Mouse (Mus musculus) limb, embryonic 11.5 days (tissue): Measurements from ENCODE around the gene Cfap99. TPM values are rescaled to one million over a fixed set of nuclear protein-coding genes. Genes with fewer than 3 reads are reported as not detected.

ENCODE experiments used
- ATAC-seq: fragments of 200-750 bp; cut with Nextera tagmentation; 2 replicates; pipeline ENCODE4 v1.8.0; 2017; ENCODE audit warnings: low read depth; ENCODE audit not compliant: insufficient number of reproducible peaks, low FRiP score, low TSS enrichment
- DNase-seq: peaks from one replicate; pipeline ENCODE4 v3.0.0-alpha.2; 2015; ENCODE audit warnings: low spot score
- H3K27ac ChIP-seq: fragments of 300-500 bp; sonication (generic); replicated peaks from 2 replicates; pipeline ENCODE4 v1.5.1; 2014; ENCODE audit warnings: low read depth, mild to moderate bottlenecking, low read length
- H3K27me3 ChIP-seq: fragments of 300-500 bp; sonication (generic); 2 replicates; pipeline ENCODE4 v1.6.1; 2014; ENCODE audit warnings: mild to moderate bottlenecking, low read length, mixed read lengths; ENCODE audit not compliant: control insufficient read depth, insufficient read depth
- H3K36me3 ChIP-seq: fragments of 300-500 bp; sonication (generic); 2 replicates; pipeline ENCODE4 v1.6.1; 2014; ENCODE audit warnings: mild to moderate bottlenecking, low read length, moderate library complexity, mixed read lengths; ENCODE audit not compliant: control insufficient read depth, insufficient read depth
- H3K4me1 ChIP-seq: fragments of 300-500 bp; sonication (generic); 2 replicates; pipeline ENCODE4 v1.6.1; 2014; ENCODE audit warnings: low read length, mixed read lengths; ENCODE audit not compliant: control insufficient read depth, insufficient read depth
- H3K4me2 ChIP-seq: fragments of 300-500 bp; sonication (generic); 2 replicates; pipeline ENCODE4 v1.6.1; 2014; ENCODE audit warnings: low read depth, mild to moderate bottlenecking, moderate library complexity; ENCODE audit not compliant: severe bottlenecking
- H3K4me3 ChIP-seq: fragments of 300-500 bp; sonication (generic); 2 replicates; pipeline ENCODE4 v1.5.1; 2014; ENCODE audit warnings: low read depth, low read length
- H3K9ac ChIP-seq: fragments of 300-500 bp; sonication (generic); 2 replicates; pipeline ENCODE4 v1.6.1; 2014; ENCODE audit warnings: mild to moderate bottlenecking, low read length
- H3K9me3 ChIP-seq: fragments of 300-500 bp; sonication (generic); 2 replicates; pipeline ENCODE4 v1.6.1; 2016; ENCODE audit warnings: low read length; ENCODE audit not compliant: control insufficient read depth
- WGBS: fragments of 180-500 bp; shearing (Covaris S2); extraction: QIAGEN DNeasy Blood & Tissue Kit; methylation state at CpG from one replicate; pipeline ENCODE4 v1.1.7; 2014; 5-methylcytosine and 5-hydroxymethylcytosine counted together
- polyA plus RNA-seq: library from polyadenylated mRNA; unstranded; fragments of >200 nt; fragmentation: Nextera tagmentation; extraction: Ambion mirVana; gene quantifications from 2 replicates; pipeline ENCODE4 v1.2.1, GENCODE M21; 2014

Cfap99 gene
- polyA plus RNA-seq, 1 experiment from 2014 or later, result not detected

DNA sequence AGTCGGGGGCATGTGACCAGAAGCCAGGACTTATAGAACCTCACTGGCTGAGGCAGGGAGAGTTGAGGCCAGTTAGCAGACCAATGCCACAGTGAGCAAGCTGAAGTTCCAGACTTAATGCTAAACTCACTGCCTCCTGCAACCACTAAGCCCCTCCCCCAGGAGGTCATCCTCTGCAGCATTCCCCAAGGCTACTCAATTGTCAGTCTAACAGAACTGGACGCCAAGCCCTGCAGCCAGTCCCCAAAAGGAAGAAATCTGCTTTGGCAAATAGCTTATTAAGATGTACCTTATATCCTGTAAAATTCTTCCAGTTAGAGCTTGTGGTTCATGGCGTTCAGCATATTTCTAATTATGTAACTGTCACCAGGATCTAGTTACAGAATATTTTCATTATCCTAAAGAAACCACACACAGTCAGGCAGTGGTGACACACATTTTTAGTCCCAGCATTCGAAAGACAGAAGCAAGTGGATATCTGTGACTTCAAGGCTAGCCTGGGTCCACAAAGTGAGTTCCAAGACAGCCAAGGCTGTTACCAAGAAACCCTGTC is 35.4 kb upstream of the Cfap99 start:
- 65% methylated on average over 4 of the region's 4 CpGs for WGBS
- Histone ChIP-seq H3K4me2 (no peak overlapping the region), H3K4me3 (no peak overlapping the region), H3K27ac (no peak overlapping the region), H3K36me3 (no peaks in the 10 kb centered on the region), H3K27me3 (no peaks in the 10 kb centered on the region), H3K9ac (no peak overlapping the region), H3K9me3 (no peaks in the 10 kb centered on the region), H3K4me1 (peaks cover 2% of the 10 kb centered on the region; the same call in 1 of the 2 replicates)
- ATAC-seq (no peak), DNase-seq (no peak)

DNA sequence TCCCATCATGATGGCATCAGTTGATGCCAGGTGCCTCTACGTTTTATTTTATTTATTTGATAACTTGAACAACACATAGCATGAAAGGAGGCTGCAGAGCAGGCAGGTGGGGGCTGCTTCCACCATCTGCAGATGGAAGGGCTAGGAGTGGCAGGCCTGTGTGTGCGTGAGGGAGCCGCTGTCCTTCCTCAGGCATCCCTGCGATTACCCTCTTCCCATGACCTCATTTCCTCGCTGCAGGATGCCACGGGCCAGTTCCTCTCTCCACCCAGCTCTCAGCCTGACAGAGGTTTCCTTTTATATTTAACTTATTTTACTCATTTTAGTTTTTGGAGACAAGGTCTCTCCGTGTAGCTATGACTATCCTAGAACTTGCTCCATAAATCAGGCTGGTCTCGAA is 34.1 kb upstream of the Cfap99 start:
- Histone ChIP-seq H3K4me2 (no peak overlapping the region), H3K9ac (no peak overlapping the region), H3K4me1 (peaks cover 2% of the 10 kb centered on the region; the same call in 1 of the 2 replicates), H3K27me3 (no peaks in the 10 kb centered on the region), H3K9me3 (no peaks in the 10 kb centered on the region), H3K36me3 (no peaks in the 10 kb centered on the region), H3K27ac (no peak overlapping the region), H3K4me3 (no peak overlapping the region)
- DNase-seq (no peak), ATAC-seq (no peak)
- WGBS, result 75% methylated on average over 8 of the region's 8 CpGs

DNA sequence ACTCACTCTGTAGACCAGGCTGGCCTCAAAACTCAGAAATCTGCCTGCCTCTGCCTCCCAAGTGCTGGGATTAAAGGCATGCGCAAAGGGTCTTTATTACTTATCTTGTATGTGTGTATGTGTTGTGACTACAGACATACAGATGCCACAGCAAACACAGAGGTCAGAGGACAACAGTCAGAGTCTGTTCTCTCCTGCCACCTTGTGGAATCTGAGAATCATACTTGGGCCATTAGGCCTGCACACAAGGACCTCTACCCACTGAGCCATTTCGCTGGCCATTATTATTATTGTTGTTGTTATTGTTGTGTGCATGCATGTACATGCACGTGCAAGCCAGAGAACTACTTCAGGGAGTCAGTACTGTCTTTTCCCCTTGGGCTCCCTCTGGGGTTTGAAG is 33.2 kb upstream of the Cfap99 start:
- DNase-seq (no peak), ATAC-seq (no peak)
- Histone ChIP-seq H3K36me3 (no peaks in the 10 kb centered on the region), H3K27me3 (no peaks in the 10 kb centered on the region), H3K9me3 (no peaks in the 10 kb centered on the region), H3K4me3 (no peak overlapping the region), H3K4me1 (peaks cover 2% of the 10 kb centered on the region; the same call in 1 of the 2 replicates), H3K27ac (no peak overlapping the region), H3K9ac (no peak overlapping the region), H3K4me2 (no peak overlapping the region)
- 82% methylated on average over 3 of the region's 3 CpGs for WGBS

DNA sequence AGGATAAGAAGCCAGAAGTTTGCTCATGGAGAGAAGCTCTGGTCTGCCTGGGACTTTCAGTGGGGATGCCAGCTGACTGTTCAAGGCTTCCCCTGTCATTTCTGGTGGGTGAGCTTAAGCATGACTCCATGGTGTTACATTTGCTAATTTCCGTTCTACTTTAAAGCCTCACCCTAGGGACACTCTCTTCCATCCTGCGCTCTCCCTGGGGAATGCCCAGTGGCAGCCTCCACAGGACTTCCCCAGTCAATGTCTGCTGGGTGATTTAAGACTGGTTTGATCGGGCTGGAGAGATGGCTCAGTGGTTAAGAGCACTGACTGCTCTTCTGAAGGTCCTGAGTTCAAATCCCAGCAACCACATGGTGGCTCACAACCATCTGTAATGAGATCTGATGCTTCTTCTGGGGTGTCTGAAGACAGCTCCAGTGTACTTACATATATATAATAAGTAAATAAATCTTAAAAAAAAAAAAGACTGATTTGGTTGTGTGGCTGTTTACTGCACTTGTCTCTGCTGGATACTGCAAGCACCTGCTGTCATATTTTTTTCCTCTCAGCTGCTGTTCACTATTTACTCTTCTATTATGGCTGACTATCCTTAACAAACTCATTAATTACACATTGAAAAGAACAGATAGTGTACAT is 29.1 kb upstream of the Cfap99 start:
- no peak for DNase-seq
- no peak for ATAC-seq
- WGBS, result 68% methylated on average over 3 of the region's 3 CpGs

DNA sequence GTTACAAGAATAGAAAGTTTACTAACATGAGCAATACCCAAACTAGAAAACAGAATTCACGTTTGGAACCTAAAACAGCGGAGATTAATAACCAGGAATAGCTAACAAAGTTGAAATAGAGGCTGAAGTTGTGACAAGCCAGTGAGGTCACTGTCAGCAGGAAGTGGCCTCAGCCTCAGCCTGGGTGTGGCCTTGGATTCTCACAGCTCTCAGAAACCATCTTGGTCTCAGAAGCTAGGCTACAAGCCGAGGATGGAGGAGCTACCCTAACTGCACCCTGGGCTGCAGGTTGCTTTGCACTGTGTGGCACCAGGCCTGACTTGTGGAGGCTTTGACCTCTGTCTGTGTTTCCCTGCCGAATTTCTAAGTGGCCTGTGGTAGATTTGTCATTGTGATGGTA is 22.3 kb upstream of the Cfap99 start:
- no peaks in the 10 kb centered on the region for H3K27me3 ChIP-seq
- H3K4me1 ChIP-seq, result no peaks in the 10 kb centered on the region
- DNase-seq, result no peak
- no peak overlapping the region for H3K4me3 ChIP-seq
- H3K9me3 ChIP-seq, result no peaks in the 10 kb centered on the region
- H3K36me3 ChIP-seq, result no peaks in the 10 kb centered on the region
- no peak overlapping the region for H3K4me2 ChIP-seq
- H3K27ac ChIP-seq, result no peak overlapping the region
- no peak overlapping the region for H3K9ac ChIP-seq
- WGBS, result 70% methylated on average over 4 of the region's 4 CpGs
- no peak for ATAC-seq

More for the DNA sequence above, 29.1 kb upstream of the Cfap99 start:
- Histone ChIP-seq H3K9me3 (no peaks in the 10 kb centered on the region), H3K27ac (no peak overlapping the region), H3K4me2 (no peak overlapping the region), H3K4me3 (no peak overlapping the region), H3K27me3 (no peaks in the 10 kb centered on the region), H3K9ac (no peak overlapping the region), H3K36me3 (no peaks in the 10 kb centered on the region), H3K4me1 (no peaks in the 10 kb centered on the region)

DNA sequence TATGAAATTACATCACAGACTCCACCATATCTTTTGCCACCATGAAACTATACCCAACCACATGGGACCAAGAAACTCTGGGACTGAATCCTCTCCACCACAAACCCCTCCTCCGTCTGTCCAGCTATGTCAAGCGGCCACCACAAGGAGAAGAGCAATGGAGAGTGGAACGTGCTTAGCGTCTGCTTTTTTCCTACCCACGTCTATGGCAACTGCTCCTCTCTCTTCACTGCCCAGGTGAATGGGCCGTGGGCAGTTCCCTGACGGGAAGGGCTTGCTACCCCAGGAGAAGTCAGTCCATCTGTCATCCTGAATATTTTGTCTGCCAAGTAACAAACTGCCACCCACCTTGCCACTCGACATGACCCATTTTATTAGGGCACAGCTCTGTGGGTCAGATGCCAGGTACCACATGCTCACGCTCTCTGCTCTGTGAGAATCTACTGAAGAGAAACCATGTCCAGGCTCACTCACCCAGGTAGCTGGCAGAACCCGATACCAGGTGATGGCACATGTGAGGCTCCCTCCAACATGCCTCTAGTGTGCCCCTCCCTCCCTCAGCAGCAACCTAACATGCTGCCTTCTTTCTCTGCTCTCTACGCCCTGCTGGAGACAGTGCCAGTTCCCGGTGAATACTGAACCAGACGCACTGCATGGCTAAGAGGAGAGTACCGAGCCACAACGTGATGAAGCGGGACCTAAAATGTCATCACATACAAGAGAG is 19.0 kb upstream of the Cfap99 start:
- WGBS, result 84% methylated on average over 16 of the region's 16 CpGs
- Histone ChIP-seq H3K4me3 (no peak overlapping the region), H3K4me2 (no peak overlapping the region), H3K9me3 (no peaks in the 10 kb centered on the region), H3K9ac (no peak overlapping the region), H3K4me1 (no peaks in the 10 kb centered on the region), H3K27ac (no peak overlapping the region), H3K27me3 (no peaks in the 10 kb centered on the region), H3K36me3 (no peaks in the 10 kb centered on the region)
- DNase-seq, result no peak
- no peak for ATAC-seq

DNA sequence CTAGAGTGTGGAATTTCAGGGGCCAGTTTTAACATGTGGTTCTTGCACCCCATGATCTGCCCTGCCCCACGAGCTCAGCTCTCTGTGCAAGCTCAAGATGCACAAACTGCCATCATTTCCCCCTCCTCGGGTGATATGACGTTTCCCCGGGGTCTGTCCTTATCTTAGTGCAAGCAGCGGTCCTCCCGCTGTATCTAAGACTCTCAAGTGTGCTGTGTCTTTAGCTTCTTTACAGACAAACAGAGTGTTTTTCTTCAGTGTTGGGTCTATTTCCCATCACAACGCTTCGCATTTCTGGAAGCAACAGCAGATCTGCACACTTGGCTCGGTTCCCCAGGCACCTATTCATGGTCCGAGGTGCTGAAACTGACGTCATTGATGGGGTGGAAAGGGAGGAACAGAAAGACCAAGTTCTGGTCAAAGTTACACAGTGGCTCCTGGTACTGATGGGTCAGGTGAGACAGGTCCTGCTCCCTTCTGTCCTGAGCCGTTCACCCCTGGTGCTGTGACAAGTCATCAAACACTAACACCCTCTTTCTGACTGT is 18.4 kb upstream of the Cfap99 start:
- WGBS, result 72% methylated on average over 12 of the region's 12 CpGs
- no peaks in the 10 kb centered on the region for H3K4me1 ChIP-seq
- no peak overlapping the region for H3K4me2 ChIP-seq
- no peaks in the 10 kb centered on the region for H3K27me3 ChIP-seq
- DNase-seq (no peak), ATAC-seq (no peak)
- H3K27ac ChIP-seq, result no peak overlapping the region
- H3K9me3 ChIP-seq, result no peaks in the 10 kb centered on the region
- no peak overlapping the region for H3K4me3 ChIP-seq
- no peaks in the 10 kb centered on the region for H3K36me3 ChIP-seq
- H3K9ac ChIP-seq, result no peak overlapping the region

DNA sequence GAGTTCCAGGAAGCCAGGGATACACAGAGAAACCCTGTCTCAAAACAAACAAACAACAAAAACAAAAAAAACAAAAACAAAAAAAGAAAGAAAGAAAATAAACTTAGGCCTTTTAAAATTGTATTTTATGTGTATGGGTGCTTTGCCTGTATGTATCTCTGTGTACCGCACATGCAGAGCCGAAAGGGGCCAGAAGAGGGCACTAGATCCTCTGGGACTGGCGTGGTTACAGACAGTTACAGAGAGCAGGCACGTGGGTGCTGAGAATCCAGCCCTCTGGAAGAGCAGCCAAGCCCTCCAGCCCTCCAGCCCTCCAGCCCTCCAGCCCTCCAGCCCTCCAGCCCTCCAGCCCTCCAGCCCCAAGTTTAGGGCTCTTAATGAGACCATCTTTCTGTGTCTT is 16.7 kb upstream of the Cfap99 start:
- WGBS, result 22% methylated on average over 4 of the region's 4 CpGs
- no peak for ATAC-seq
- no peaks in the 10 kb centered on the region for H3K4me1 ChIP-seq

More for the DNA sequence above, 16.7 kb upstream of the Cfap99 start:
- Histone ChIP-seq H3K9ac (no peak overlapping the region), H3K27me3 (no peaks in the 10 kb centered on the region), H3K36me3 (no peaks in the 10 kb centered on the region), H3K4me2 (no peak overlapping the region), H3K4me3 (no peak overlapping the region), H3K9me3 (no peaks in the 10 kb centered on the region), H3K27ac (no peak overlapping the region)
- DNase-seq, result peak; percentile 67
